Mouse (Mus musculus) myocyte (in vitro differentiated cells): ENCODE measurements around the gene Rbbp7. TPM values are rescaled to one million over a fixed set of nuclear protein-coding genes. Genes with fewer than 3 reads are reported as not detected.

ENCODE experiments used
- H3K27me3 ChIP-seq: one replicate; pipeline ENCODE4 v1.6.1; 2011; ENCODE audit not compliant: control insufficient read depth, insufficient read depth, insufficient read length
- H3K36me3 ChIP-seq: one replicate; pipeline ENCODE4 v1.6.1; 2011; ENCODE audit not compliant: control insufficient read depth, insufficient read depth
- H3K4me2 ChIP-seq: one replicate; pipeline ENCODE4 v1.6.1; 2011; ENCODE audit warnings: low read depth, control low read depth
- H3K4me3 ChIP-seq: one replicate; pipeline ENCODE4 v1.5.1; 2011; ENCODE audit warnings: mild to moderate bottlenecking, control low read depth, moderate library complexity
- H3K79me2 ChIP-seq: one replicate; pipeline ENCODE4 v1.6.1; 2011; ENCODE audit not compliant: control insufficient read depth, insufficient read depth
- H3ac ChIP-seq: one replicate; pipeline ENCODE4 v1.6.1; 2011; ENCODE audit not compliant: control insufficient read depth, insufficient read length
- CEBPB ChIP-seq: IDR thresholded peaks from 2 replicates; pipeline ENCODE4 v1.6.1; 2011; ENCODE audit warnings: mild to moderate bottlenecking, moderate library complexity; ENCODE audit not compliant: poor library complexity, insufficient read depth, severe bottlenecking
- E2F4 ChIP-seq: IDR thresholded peaks from one replicate; pipeline ENCODE4 v1.6.1; 2011; ENCODE audit warnings: mild to moderate bottlenecking, control low read depth, moderate library complexity; ENCODE audit not compliant: insufficient read depth
- MAX ChIP-seq: IDR thresholded peaks from one replicate; pipeline ENCODE4 v1.6.1; 2011; ENCODE audit warnings: low read depth, mild to moderate bottlenecking, control low read depth
- MYOD1 ChIP-seq, 3 experiments: IDR thresholded peaks; one replicate each; pipeline ENCODE4 v1.6.1; 2011; ENCODE audit warnings: control low read depth in 2 of 3, low read depth in 2 of 3, mild to moderate bottlenecking in 2 of 3, moderate library complexity in 1 of 3; ENCODE audit not compliant: insufficient read length in 2 of 3, control insufficient read depth in 1 of 3
- MYOG ChIP-seq, 3 experiments: IDR thresholded peaks; one replicate each; pipeline ENCODE4 v1.6.1; 2011; ENCODE audit warnings: control low read depth in 2 of 3, low read depth in 2 of 3, mild to moderate bottlenecking in 2 of 3; ENCODE audit not compliant: insufficient read length in 2 of 3, control insufficient read depth in 1 of 3, insufficient read depth in 1 of 3
- POLR2A ChIP-seq: IDR thresholded peaks from one replicate; pipeline ENCODE4 v1.6.1; 2011; ENCODE audit warnings: low read depth, mild to moderate bottlenecking, control low read depth, moderate library complexity; ENCODE audit not compliant: insufficient read length
- POLR2AphosphoS2 ChIP-seq: IDR thresholded peaks from one replicate; pipeline ENCODE4 v1.6.1; 2011; ENCODE audit warnings: low read depth, control low read depth; ENCODE audit not compliant: insufficient read length
- REST ChIP-seq: IDR thresholded peaks from one replicate; pipeline ENCODE4 v1.6.1; 2011; ENCODE audit warnings: mild to moderate bottlenecking, control low read depth, moderate library complexity; ENCODE audit not compliant: insufficient read depth, insufficient read length
- SRF ChIP-seq: IDR thresholded peaks from one replicate; pipeline ENCODE4 v1.6.1; 2011; ENCODE audit warnings: low read depth; ENCODE audit not compliant: control insufficient read depth, insufficient read length
- TCF12 ChIP-seq: IDR thresholded peaks from one replicate; pipeline ENCODE4 v1.6.1; 2011; ENCODE audit warnings: mild to moderate bottlenecking, control low read depth; ENCODE audit not compliant: poor library complexity, insufficient read depth, severe bottlenecking
- TCF3 ChIP-seq: IDR thresholded peaks from one replicate; pipeline ENCODE4 v1.6.1; 2011; ENCODE audit warnings: low read depth, control low read depth; ENCODE audit not compliant: insufficient read length
- USF1 ChIP-seq: IDR thresholded peaks from one replicate; pipeline ENCODE4 v1.6.1; 2011; ENCODE audit warnings: low read depth, mild to moderate bottlenecking, control low read depth, moderate library complexity
- polyA plus RNA-seq: library from polyadenylated mRNA; unstranded; fragments of >200 nt; fragmentation: generic; extraction: Trizol; gene quantifications from one replicate; pipeline ENCODE4 v1.2.1, GENCODE M21; 2012; ENCODE audit warnings: missing spikeins

Gene Rbbp7
- polyA plus RNA-seq, 1 experiment, result 98.8 TPM

- H3K27me3 ChIP-seq, result no peaks in the 10 kb centered on the region
- H3ac ChIP-seq, result no peak overlapping the region
- H3K4me3 ChIP-seq, result no peak overlapping the region
- no peaks in the 10 kb centered on the region for H3K79me2 ChIP-seq
- H3K4me2 ChIP-seq, result no peak overlapping the region
- TF ChIP-seq CEBPB (no peak), POLR2A (no peak), MYOG (IDR thresholded peaks at IDR 0.05; ENCODE audit: control insufficient read depth in 1 of 3, insufficient read depth in 1 of 3, insufficient read length in 2 of 3, low read depth in 2 of 3) (no peak), TCF3 (no peak), TCF12 (no peak), SRF (no peak), USF1 (no peak), MYOD1 (IDR thresholded peaks at IDR 0.05; ENCODE audit: control insufficient read depth in 1 of 3, insufficient read length in 2 of 3, low read depth in 2 of 3) (no peak), POLR2AphosphoS2 (no peak), E2F4 (no peak), MAX (no peak), REST (no peak)
- H3K36me3 ChIP-seq, result no peaks in the 10 kb centered on the region
Measured at GRCm38 (mm10) chrX:162728228-162728627, 32.0 kb upstream of the Rbbp7 start.

GRCm38 (mm10) chrX:162730031-162730430 is 30.2 kb upstream of the Rbbp7 start:
- H3K4me3 ChIP-seq, result no peak overlapping the region
- no peaks in the 10 kb centered on the region for H3K36me3 ChIP-seq
- no peaks in the 10 kb centered on the region for H3K27me3 ChIP-seq
- no peak overlapping the region for H3K4me2 ChIP-seq
- TF ChIP-seq MYOD1 (IDR thresholded peaks at IDR 0.05; ENCODE audit: control insufficient read depth in 1 of 3, insufficient read length in 2 of 3, low read depth in 2 of 3) (no peak), E2F4 (no peak), REST (no peak), TCF12 (no peak), CEBPB (no peak)
- no peaks in the 10 kb centered on the region for H3K79me2 ChIP-seq
- no peak overlapping the region for H3ac ChIP-seq

GRCm38 (mm10) chrX:162734997-162735929 is 24.9 kb upstream of the Rbbp7 start:
- Histone ChIP-seq H3K79me2 (no peaks in the 10 kb centered on the region), H3K4me2 (peak overlapping the region; percentile 86), H3ac (no peak overlapping the region), H3K36me3 (no peaks in the 10 kb centered on the region), H3K27me3 (no peaks in the 10 kb centered on the region), H3K4me3 (peak overlapping the region; percentile 26)
- TF ChIP-seq POLR2AphosphoS2 (no peak), E2F4 (no peak), REST (no peak), MYOG (IDR thresholded peaks at IDR 0.05; ENCODE audit: control insufficient read depth in 1 of 3, insufficient read depth in 1 of 3, insufficient read length in 2 of 3, low read depth in 2 of 3) (peak in 1 of 3 experiments; percentile 44), SRF (no peak), MAX (no peak), USF1 (no peak), CEBPB (peak; percentile 95), POLR2A (peak; percentile 46), MYOD1 (IDR thresholded peaks at IDR 0.05; ENCODE audit: control insufficient read depth in 1 of 3, insufficient read length in 2 of 3, low read depth in 2 of 3) (peak in 2 of 3 experiments; percentile 38 to 44), TCF12 (no peak), TCF3 (no peak)

GRCm38 (mm10) chrX:162736140-162736659 is 24.0 kb upstream of the Rbbp7 start:
- Histone ChIP-seq H3K79me2 (no peaks in the 10 kb centered on the region), H3K36me3 (no peaks in the 10 kb centered on the region), H3K27me3 (no peaks in the 10 kb centered on the region), H3K4me3 (peak overlapping the region; percentile 26), H3K4me2 (peak overlapping the region; percentile 86), H3ac (no peak overlapping the region)
- TF ChIP-seq MYOG (IDR thresholded peaks at IDR 0.05; ENCODE audit: control insufficient read depth in 1 of 3, insufficient read depth in 1 of 3, insufficient read length in 2 of 3, low read depth in 2 of 3) (peak in 1 of 3 experiments; percentile 4), USF1 (no peak)
